Mouse (Mus musculus) heart, adult 2 months (tissue): Measurements from ENCODE around the gene Taldo1. TPM values are rescaled to one million over a fixed set of nuclear protein-coding genes. Genes with fewer than 3 reads are reported as not detected.
"Not testable (repeated sequence)": the region's sequence is repeated elsewhere in the genome, so short reads cannot be mapped to it uniquely, and the experiment has no call there.

Experiments
- DNase-seq, 2 experiments: peaks; one replicate each; pipeline ENCODE4 v3.0.0; 2021
- H3K27ac ChIP-seq: fragments of 200-600 bp; 2 replicates; pipeline ENCODE4 v1.8.1; 2022
- H3K27me3 ChIP-seq: fragments of 200-500 bp; 2 replicates; pipeline ENCODE4 v1.6.1; 2012; ENCODE audit warnings: mild to moderate bottlenecking, low read length, inconsistent platforms, mixed read lengths; ENCODE audit not compliant: control insufficient read depth, insufficient read depth
- H3K36me3 ChIP-seq: fragments of 200-500 bp; 2 replicates; pipeline ENCODE4 v1.6.1; 2012; ENCODE audit warnings: low read length, inconsistent platforms; ENCODE audit not compliant: control insufficient read depth, insufficient read depth
- H3K4me1 ChIP-seq: fragments of 200-500 bp; 2 replicates; pipeline ENCODE4 v1.6.1; 2011; ENCODE audit warnings: low read length; ENCODE audit not compliant: control insufficient read depth, insufficient read depth
- H3K4me3 ChIP-seq: fragments of 200-600 bp; 2 replicates; pipeline ENCODE4 v1.8.1; 2022
- H3K79me2 ChIP-seq: fragments of 200-500 bp; replicated peaks from 2 replicates; pipeline ENCODE4 v1.6.1; 2012; ENCODE audit warnings: mild to moderate bottlenecking, inconsistent platforms, low read length, moderate library complexity, mixed read lengths; ENCODE audit not compliant: control insufficient read depth, insufficient read depth
- H3K9ac ChIP-seq: fragments of 200-500 bp; 2 replicates; pipeline ENCODE4 v1.6.1; 2012; ENCODE audit warnings: low read depth, mild to moderate bottlenecking, control low read depth, inconsistent platforms, low read length, mixed read lengths
- CTCF ChIP-seq: fragments of 200-600 bp; IDR thresholded peaks from 2 replicates; pipeline ENCODE4 v1.8.1; 2022; ENCODE audit warnings: antibody characterized with exemption, mild to moderate bottlenecking, moderate library complexity
- EP300 ChIP-seq: fragments of 200-500 bp; IDR thresholded peaks from 2 replicates; pipeline ENCODE4 v1.6.1; 2011; ENCODE audit warnings: low read depth, low read length, control low read depth; ENCODE audit not compliant: insufficient read depth
- POLR2A ChIP-seq: fragments of 200-500 bp; IDR thresholded peaks from 2 replicates; pipeline ENCODE4 v1.6.1; 2011; ENCODE audit warnings: mild to moderate bottlenecking, low read depth, low read length, control low read depth; ENCODE audit not compliant: insufficient read depth
- WGBS: fragments of 180-500 bp; shearing (Covaris S2); methylation state at CpG from one replicate; pipeline ENCODE4 v1.1.7; 2018; 5-methylcytosine and 5-hydroxymethylcytosine counted together
- intact Hi-C: fragments of 180-260 bp; cut with DNase I; formaldehyde crosslinking; loops from one replicate; pipeline ENCODE4 v1.15.1; 2025
- polyA plus RNA-seq: library from polyadenylated mRNA; depleted of rRNA; stranded (reverse); fragments of >200 nt; gene quantifications from 2 replicates; pipeline ENCODE4 v1.2.3, GENCODE M21; 2012; rRNA removed
- total RNA-seq, 2 experiments: library from RNA; stranded (reverse); gene quantifications; 2 replicates each; pipeline ENCODE4 v1.2.3; 2021

Taldo1 gene
- total and polyA plus RNA-seq, 3 experiments = 110 to 132 (median 116) TPM

DNA sequence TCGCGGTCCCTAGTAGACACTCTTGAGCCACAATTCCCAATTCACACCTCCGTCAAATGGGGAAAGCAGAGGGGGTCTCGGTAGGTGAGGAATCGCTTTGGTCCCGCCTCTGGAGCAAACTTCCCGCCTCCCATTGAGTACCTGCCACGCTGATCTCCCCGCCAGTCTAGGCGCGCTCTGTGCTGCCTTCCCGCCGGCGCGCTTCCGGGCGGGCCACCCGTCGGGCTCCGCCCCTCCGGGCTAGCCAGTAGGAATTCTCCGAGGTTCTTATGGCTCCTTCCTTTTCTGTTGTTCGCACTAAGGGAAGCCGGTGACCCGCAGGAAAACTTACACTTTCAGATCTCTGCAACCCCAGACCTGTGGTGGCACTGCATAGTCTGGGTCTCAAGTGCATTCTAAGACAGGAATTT, 51.8 kb downstream of the Taldo1 start, which contains the start of gene Pidd1:
TSS of gene Pidd1 (minus strand) at position 198 of the 410 bp plus-strand sequence.
- peak; percentile 80 to 83 for DNase-seq
- Histone ChIP-seq H3K27ac (peak within 1 kb of the TSS; percentile 8; the same call in 1 of the 2 replicates), H3K27me3 (no peaks in the 10 kb centered on the region), H3K9ac (peak within 1 kb of the TSS; percentile 19; the same call in 1 of the 2 replicates), H3K79me2 (no peaks in the 10 kb centered on the region), H3K36me3 (peaks cover 7% of the 10 kb centered on the region), H3K4me1 (peaks cover 5% of the 10 kb centered on the region), H3K4me3 (peak within 1 kb of the TSS; percentile 45)
- under 1% methylated on average over 25 of the region's 25 CpGs for WGBS
- intact Hi-C loops = no loop called here
- TF ChIP-seq EP300 (no peak), CTCF (no peak), POLR2A (peak; percentile 60)

GRCm38 (mm10) chr7:141446374-141446773, 54.4 kb downstream of the Taldo1 start:
- 72% methylated on average over 3 of the region's 3 CpGs for WGBS
- intact Hi-C loops = not testable (repeated sequence)

GRCm38 (mm10) chr7:141447110-141447991, 55.4 kb downstream of the Taldo1 start, which contains the start of gene Rplp2:
Gene Rplp2, plus strand, starts transcription at chr7:141447370.
- intact Hi-C loops = no loop called here
- Histone ChIP-seq H3K9ac (peak within 1 kb of the TSS; percentile 98), H3K27me3 (no peaks in the 10 kb centered on the region), H3K4me1 (peaks cover 4% of the 10 kb centered on the region), H3K27ac (peak within 1 kb of the TSS; percentile 99), H3K36me3 (peaks cover 9% of the 10 kb centered on the region), H3K4me3 (peak within 1 kb of the TSS; percentile 73), H3K79me2 (no peaks in the 10 kb centered on the region)
- DNase-seq = peak; percentile 95 to 96
- WGBS = under 1% methylated on average over 63 of the region's 63 CpGs
- TF ChIP-seq CTCF (no peak), POLR2A (peak; percentile 88)

More at GRCm38 (mm10) chr7:141446374-141446773, 54.4 kb downstream of the Taldo1 start:
- H3K9ac ChIP-seq, DNase-seq, H3K36me3 ChIP-seq, H3K4me3 ChIP-seq, H3K27me3 ChIP-seq, H3K4me1 ChIP-seq, H3K79me2 ChIP-seq: not testable (repeated sequence)
- H3K27ac ChIP-seq = peak overlapping the region; percentile 99; the same call in 1 of the 2 replicates

- Histone ChIP-seq H3K27ac (no peak overlapping the region), H3K27me3 (no peaks in the 10 kb centered on the region), H3K9ac (no peak overlapping the region), H3K4me3 (no peak overlapping the region), H3K79me2 (no peaks in the 10 kb centered on the region), H3K36me3 (peaks cover 9% of the 10 kb centered on the region), H3K4me1 (peaks cover 8% of the 10 kb centered on the region)
- DNase-seq = no peak
- TF ChIP-seq CTCF = no peak
- TF ChIP-seq EP300 = no peak
- no peak for TF ChIP-seq POLR2A
- intact Hi-C loops = no loop called here
These were observed 59.9 kb downstream of the Taldo1 start for GRCm38 (mm10) chr7:141451928-141452327.

Other genes starting within 250 kb of the Taldo1 start
- gene Rnh1, start 219.3 kb upstream of the Taldo1 start, total RNA-seq = 10 to 100 TPM; 62.9 to 73.9 TPM
- 73.2 and 96.7 TPM in 2 replicates for gene Rnh1, start 219.3 kb upstream of the Taldo1 start, polyA plus RNA-seq
- gene Hras, start 198.2 kb upstream of the Taldo1 start, total RNA-seq = 100 to 1,000 TPM in 1 of 2 experiments, 10 to 100 TPM in 1; 90.8 to 105 TPM
- gene Hras, start 198.2 kb upstream of the Taldo1 start, polyA plus RNA-seq = 63.7 and 79.9 TPM in 2 replicates
- 1 to 10 TPM; 2.3 to 3.1 TPM for gene Lrrc56, start 198.0 kb upstream of the Taldo1 start, total RNA-seq
- gene Lrrc56, start 198.0 kb upstream of the Taldo1 start, polyA plus RNA-seq = 4.6 and 4.9 TPM in 2 replicates
- not detected for gene Lmntd2, start 178.1 kb upstream of the Taldo1 start, total RNA-seq
- gene Lmntd2, start 178.1 kb upstream of the Taldo1 start, polyA plus RNA-seq = 0.18 and 0.20 TPM in 2 replicates
- gene Rassf7, start 176.3 kb upstream of the Taldo1 start, total RNA-seq = under 1 TPM; 0.25 to 0.42 TPM
- 2.2 and 3.3 TPM in 2 replicates for gene Rassf7, start 176.3 kb upstream of the Taldo1 start, polyA plus RNA-seq
- gene Phrf1, start 163.4 kb upstream of the Taldo1 start, total RNA-seq = 10 to 100 TPM; 26.8 to 32.1 TPM
- 8.9 and 10.2 TPM in 2 replicates for gene Phrf1, start 163.4 kb upstream of the Taldo1 start, polyA plus RNA-seq
- 1 to 10 TPM; 3.3 to 3.4 TPM for gene Irf7, start 125.7 kb upstream of the Taldo1 start, total RNA-seq
- 24.6 and 25.2 TPM in 2 replicates for gene Irf7, start 125.7 kb upstream of the Taldo1 start, polyA plus RNA-seq
- gene Cdhr5, start 115.4 kb upstream of the Taldo1 start, total RNA-seq = not detected
- gene Cdhr5, start 115.4 kb upstream of the Taldo1 start, polyA plus RNA-seq = 0.26 TPM in 1 of 2 replicates, not detected in the other
- not detected for gene Sct, start 113.1 kb upstream of the Taldo1 start, total RNA-seq
- gene Sct, start 113.1 kb upstream of the Taldo1 start, polyA plus RNA-seq = not detected in 2 replicates
- not detected for gene Drd4, start 100.2 kb upstream of the Taldo1 start, total RNA-seq
- gene Drd4, start 100.2 kb upstream of the Taldo1 start, polyA plus RNA-seq = 0.04 TPM in 1 of 2 replicates, not detected in the other
- gene Deaf1, start 64.5 kb upstream of the Taldo1 start, total RNA-seq = 10 to 100 TPM; 10.8 to 13.5 TPM
- gene Deaf1, start 64.5 kb upstream of the Taldo1 start, polyA plus RNA-seq = 9.7 and 9.8 TPM in 2 replicates
- gene Tmem80, start 64.5 kb upstream of the Taldo1 start, total RNA-seq = 10 to 100 TPM; 13.5 to 14.9 TPM
- 28.9 and 34.5 TPM in 2 replicates for gene Tmem80, start 64.5 kb upstream of the Taldo1 start, polyA plus RNA-seq
- 1 to 10 TPM; 3.8 to 4.3 TPM for gene Eps8l2, start 53.3 kb upstream of the Taldo1 start, total RNA-seq
- gene Eps8l2, start 53.3 kb upstream of the Taldo1 start, polyA plus RNA-seq = 5.8 and 8.9 TPM in 2 replicates
- 10 to 100 TPM; 13.4 to 14.9 TPM for gene Gatd1, start 21.9 kb downstream of the Taldo1 start, total RNA-seq
- 23.4 and 29.5 TPM in 2 replicates for gene Gatd1, start 21.9 kb downstream of the Taldo1 start, polyA plus RNA-seq
- 1 to 10 TPM; 1.0 to 1.4 TPM for gene Cend1, start 37.3 kb downstream of the Taldo1 start, total RNA-seq
- 1.8 and 2.6 TPM in 2 replicates for gene Cend1, start 37.3 kb downstream of the Taldo1 start, polyA plus RNA-seq
- gene Slc25a22, start 45.7 kb downstream of the Taldo1 start, total RNA-seq = 10 to 100 TPM; 55.8 to 72.6 TPM
- gene Slc25a22, start 45.7 kb downstream of the Taldo1 start, polyA plus RNA-seq = 85.8 and 88.9 TPM in 2 replicates
- gene Pidd1, start 51.8 kb downstream of the Taldo1 start, total RNA-seq = under 1 TPM; 0.37 to 0.70 TPM
- gene Pidd1, start 51.8 kb downstream of the Taldo1 start, polyA plus RNA-seq = 1.8 and 2.0 TPM in 2 replicates
- 100 to 1,000 TPM; 848 to 928 TPM for gene Rplp2, start 55.2 kb downstream of the Taldo1 start, total RNA-seq
- gene Rplp2, start 55.2 kb downstream of the Taldo1 start, polyA plus RNA-seq = 404 and 421 TPM in 2 replicates
- 100 to 1,000 TPM; 398 to 572 TPM for gene Pnpla2, start 63.0 kb downstream of the Taldo1 start, total RNA-seq
- gene Pnpla2, start 63.0 kb downstream of the Taldo1 start, polyA plus RNA-seq = 597 and 669 TPM in 2 replicates
- gene Cracr2b, start 68.9 kb downstream of the Taldo1 start, total RNA-seq = 10 to 100 TPM; 15.4 to 19.4 TPM
- gene Cracr2b, start 68.9 kb downstream of the Taldo1 start, polyA plus RNA-seq = 23.8 and 35.0 TPM in 2 replicates
- gene Cd151, start 75.2 kb downstream of the Taldo1 start, total RNA-seq = 100 to 1,000 TPM; 272 to 334 TPM
- gene Cd151, start 75.2 kb downstream of the Taldo1 start, polyA plus RNA-seq = 395 and 491 TPM in 2 replicates
- gene Polr2l, start 82.9 kb downstream of the Taldo1 start, total RNA-seq = 10 to 100 TPM; 71.7 to 82.8 TPM
- 62.6 and 64.4 TPM in 2 replicates for gene Polr2l, start 82.9 kb downstream of the Taldo1 start, polyA plus RNA-seq
- 10 to 100 TPM; 17.1 to 40.0 TPM for gene Tspan4, start 83.0 kb downstream of the Taldo1 start, total RNA-seq
- gene Tspan4, start 83.0 kb downstream of the Taldo1 start, polyA plus RNA-seq = 61.9 and 77.5 TPM in 2 replicates
- 10 to 100 TPM; 45.9 to 52.7 TPM for gene Chid1, start 147.7 kb downstream of the Taldo1 start, total RNA-seq
- gene Chid1, start 147.7 kb downstream of the Taldo1 start, polyA plus RNA-seq = 20.2 and 30.1 TPM in 2 replicates
- gene Ap2a2, start 170.0 kb downstream of the Taldo1 start, total RNA-seq = 10 to 100 TPM; 55.1 to 58.3 TPM
- gene Ap2a2, start 170.0 kb downstream of the Taldo1 start, polyA plus RNA-seq = 28.5 and 29.9 TPM in 2 replicates